Mouse (Mus musculus): Measurements from ENCODE around the gene Cryba2. TPM values are rescaled to one million over a fixed set of nuclear protein-coding genes. Genes with fewer than 3 reads are reported as not detected.

Gene Cryba2
- total and polyA plus RNA-seq, 3 experiments: not detected

DNA sequence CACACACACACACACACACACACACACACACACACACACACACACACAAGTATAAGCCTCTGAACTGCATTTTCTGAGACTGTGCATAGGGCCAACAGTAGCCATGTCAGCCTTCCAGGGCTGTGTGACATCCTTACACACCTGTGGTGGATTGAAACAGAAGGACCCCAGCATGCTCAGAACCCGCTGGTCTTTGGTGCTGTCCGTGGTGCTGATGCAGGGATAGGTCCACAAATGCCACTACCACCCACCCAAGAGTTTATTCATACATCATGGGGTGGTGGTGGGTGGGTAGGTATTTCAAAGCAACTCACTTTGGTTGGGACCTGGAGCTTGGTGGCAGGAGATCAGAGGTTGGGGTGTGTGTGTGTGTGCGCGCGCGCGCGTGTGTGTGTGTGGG is 1.4 kb downstream of the Cryba2 start:
- H3K27me3 ChIP-seq (ENCODE audit: insufficient read depth, low read length): peaks cover 12% of the 10 kb centered on the region
- no peak for TF ChIP-seq POLR2AphosphoS5 (IDR thresholded peaks at IDR 0.05; ENCODE audit: insufficient replicate concordance, low read depth, low read length)
- TF ChIP-seq CTCF (IDR thresholded peaks at IDR 0.05; ENCODE audit: low read depth, low read length): no peak
- no peak for TF ChIP-seq GATA2 (IDR thresholded peaks at IDR 0.05; ENCODE audit: borderline replicate concordance, low read depth, low read length)
- TF ChIP-seq GATA1 (IDR thresholded peaks at IDR 0.05; ENCODE audit: borderline replicate concordance, low read length): no peak
- TF ChIP-seq TAL1 (conservative IDR thresholded peaks at IDR 0.05; ENCODE audit: low read depth, low read length): no peak
- no peaks in the 10 kb centered on the region for H3K36me3 ChIP-seq (replicated peaks)
- H3K4me1 ChIP-seq (ENCODE audit: insufficient read depth, low read depth, low read length): no peaks in the 10 kb centered on the region
- no peak for ATAC-seq (ENCODE audit: extremely low read depth, insufficient number of reproducible peaks, low FRiP score, poor library complexity, severe bottlenecking)
- H3K4me3 ChIP-seq (ENCODE audit: low read depth, low read length): no peak overlapping the region
- H3K9me3 ChIP-seq (replicated peaks): no peaks in the 10 kb centered on the region
- peak; percentile 77 for DNase-seq (ENCODE audit: low spot score)

DNA sequence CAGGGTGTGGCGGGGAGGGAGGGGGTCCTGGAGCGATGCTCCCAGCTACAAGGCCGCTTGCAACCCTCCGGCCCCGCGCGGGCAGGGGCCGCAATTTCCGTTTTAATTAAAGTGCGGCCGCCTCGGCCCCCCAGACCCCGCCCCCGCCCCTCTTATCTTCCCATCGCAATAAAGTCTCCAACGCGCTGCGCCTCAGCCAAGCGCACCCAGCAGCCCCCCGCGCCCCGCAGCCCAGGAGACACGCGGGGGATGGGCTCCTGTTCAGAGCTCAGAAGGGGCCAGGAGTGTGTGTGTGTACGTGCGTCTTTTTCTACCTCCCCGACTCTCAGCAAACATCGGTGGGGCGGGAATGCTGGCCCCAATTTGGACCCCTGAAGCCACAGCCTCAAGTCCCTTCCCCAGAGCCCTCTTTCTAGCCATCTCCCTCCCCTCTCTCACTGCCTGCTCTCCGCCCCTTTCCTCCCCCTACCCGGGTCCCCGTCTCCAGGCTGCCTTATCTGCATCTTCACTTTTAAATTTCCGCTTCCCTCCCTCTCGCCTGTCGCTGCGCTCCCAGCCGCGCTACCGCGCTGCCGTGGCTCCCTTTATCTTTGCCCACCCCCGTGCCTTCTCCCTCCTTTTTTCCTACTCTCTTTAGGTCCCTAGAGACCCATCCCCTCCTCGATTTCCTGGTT is 7.4 kb downstream of the Cryba2 start, which contains the start of gene Fev:
Gene Fev (minus strand): TSS at position 51 of the 674 bp plus-strand sequence.
- DNase-seq (ENCODE audit: low spot score): no peak
- Histone ChIP-seq H3K36me3 (replicated peaks) (no peaks in the 10 kb centered on the region), H3K27me3 (ENCODE audit: insufficient read depth, low read length) (peaks cover 32% of the 10 kb centered on the region), H3K4me3 (ENCODE audit: low read depth, low read length) (no peak within 1 kb of the TSS), H3K9me3 (replicated peaks) (no peaks in the 10 kb centered on the region; the same call in 1 of the 2 replicates), H3K4me1 (ENCODE audit: insufficient read depth, low read depth, low read length) (peaks cover 10% of the 10 kb centered on the region)
- TF ChIP-seq POLR2AphosphoS5 (IDR thresholded peaks at IDR 0.05; ENCODE audit: insufficient replicate concordance, low read depth, low read length) (no peak), GATA1 (IDR thresholded peaks at IDR 0.05; ENCODE audit: borderline replicate concordance, low read length) (no peak), TAL1 (conservative IDR thresholded peaks at IDR 0.05; ENCODE audit: low read depth, low read length) (no peak)
- no peak for ATAC-seq (ENCODE audit: extremely low read depth, insufficient number of reproducible peaks, low FRiP score, poor library complexity, severe bottlenecking)

DNA sequence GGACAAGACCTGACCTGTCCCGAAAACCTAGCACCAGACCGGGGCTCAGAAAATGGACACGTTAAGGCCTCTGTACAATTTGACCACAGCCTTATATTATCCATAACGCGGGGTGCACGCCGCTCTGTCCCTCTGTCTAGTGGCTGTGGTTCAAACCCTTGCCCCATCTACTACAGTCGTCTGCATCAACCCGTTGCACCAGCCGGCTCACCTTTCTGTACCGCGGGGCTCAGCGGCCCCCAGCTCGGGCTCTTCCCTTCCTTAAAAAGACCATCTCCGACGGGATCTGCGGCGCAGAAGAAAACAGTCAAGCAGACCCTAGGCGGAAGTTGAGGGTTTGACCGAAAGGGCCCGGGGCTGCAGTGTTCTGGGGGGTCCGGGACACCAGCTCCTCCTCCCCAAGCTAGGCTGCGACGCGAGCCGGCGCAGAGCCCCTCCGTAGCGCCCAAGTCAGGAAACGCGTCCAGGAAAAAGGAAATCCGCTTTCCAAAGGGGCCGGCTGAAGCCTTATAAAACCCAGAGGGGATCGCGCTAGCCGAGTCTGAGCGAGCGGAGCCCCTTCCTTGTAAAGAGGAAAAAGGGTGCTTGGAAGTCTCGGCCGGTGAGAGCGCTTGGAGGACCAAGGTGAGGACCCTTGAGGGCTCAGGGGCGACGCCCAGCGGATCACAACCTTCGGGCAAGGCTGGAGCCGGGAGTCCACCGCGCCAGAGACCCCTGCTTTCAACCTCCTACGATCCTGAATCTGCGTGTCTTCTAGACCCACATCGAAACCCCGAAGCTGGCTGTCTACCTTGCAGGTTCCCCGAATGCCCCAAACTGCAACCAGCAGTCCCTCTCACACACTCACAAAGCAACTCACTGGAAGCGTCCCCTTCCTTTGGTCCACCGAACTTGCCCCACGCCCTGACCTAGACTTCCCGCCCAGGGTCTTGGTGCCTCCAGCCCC is 8.5 kb downstream of the Cryba2 start:
- no peaks in the 10 kb centered on the region; the same call in 1 of the 2 replicates for H3K9me3 ChIP-seq (replicated peaks)
- TF ChIP-seq TAL1 (conservative IDR thresholded peaks at IDR 0.05; ENCODE audit: low read depth, low read length) (no peak), CTCF (IDR thresholded peaks at IDR 0.05; ENCODE audit: low read depth, low read length) (no peak), POLR2AphosphoS5 (IDR thresholded peaks at IDR 0.05; ENCODE audit: insufficient replicate concordance, low read depth, low read length) (no peak), GATA2 (IDR thresholded peaks at IDR 0.05; ENCODE audit: borderline replicate concordance, low read depth, low read length) (no peak), GATA1 (IDR thresholded peaks at IDR 0.05; ENCODE audit: borderline replicate concordance, low read length) (no peak)
- no peaks in the 10 kb centered on the region for H3K36me3 ChIP-seq (replicated peaks)
- DNase-seq (ENCODE audit: low spot score) (no peak), ATAC-seq (ENCODE audit: extremely low read depth, insufficient number of reproducible peaks, low FRiP score, poor library complexity, severe bottlenecking) (no peak)
- H3K27me3 ChIP-seq (ENCODE audit: insufficient read depth, low read length): peaks cover 32% of the 10 kb centered on the region
- H3K4me1 ChIP-seq (ENCODE audit: insufficient read depth, low read depth, low read length): peaks cover 10% of the 10 kb centered on the region
- H3K4me3 ChIP-seq (ENCODE audit: low read depth, low read length): no peak overlapping the region

DNA sequence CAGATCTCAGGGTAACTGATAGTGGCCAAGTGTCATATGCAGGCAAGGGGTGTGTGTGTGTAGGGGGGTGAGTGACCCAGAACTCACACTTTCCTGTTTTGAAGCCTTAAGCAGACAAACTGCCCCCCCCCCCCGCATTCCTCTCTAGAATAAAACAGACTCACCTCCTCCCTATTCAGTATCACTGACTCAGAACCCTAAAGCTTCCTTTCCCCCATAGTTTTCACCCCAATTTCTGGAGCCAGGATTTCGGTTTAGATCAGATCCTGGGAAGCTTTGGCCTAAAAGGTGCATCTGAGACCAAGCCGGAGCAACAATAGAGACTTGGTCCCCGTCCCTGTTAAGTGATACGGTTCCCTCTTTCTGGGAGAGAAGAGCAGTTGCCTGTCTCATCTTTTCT is 9.5 kb downstream of the Cryba2 start:
- H3K4me1 ChIP-seq (ENCODE audit: insufficient read depth, low read depth, low read length): peaks cover 10% of the 10 kb centered on the region
- TF ChIP-seq POLR2AphosphoS5 (IDR thresholded peaks at IDR 0.05; ENCODE audit: insufficient replicate concordance, low read depth, low read length) (no peak), GATA1 (IDR thresholded peaks at IDR 0.05; ENCODE audit: borderline replicate concordance, low read length) (no peak), TAL1 (conservative IDR thresholded peaks at IDR 0.05; ENCODE audit: low read depth, low read length) (no peak), CTCF (IDR thresholded peaks at IDR 0.05; ENCODE audit: low read depth, low read length) (no peak), GATA2 (IDR thresholded peaks at IDR 0.05; ENCODE audit: borderline replicate concordance, low read depth, low read length) (no peak)
- DNase-seq (ENCODE audit: low spot score) (no peak), ATAC-seq (ENCODE audit: extremely low read depth, insufficient number of reproducible peaks, low FRiP score, poor library complexity, severe bottlenecking) (no peak)
- no peaks in the 10 kb centered on the region for H3K36me3 ChIP-seq (replicated peaks)
- H3K27me3 ChIP-seq (ENCODE audit: insufficient read depth, low read length): peaks cover 32% of the 10 kb centered on the region
- no peak overlapping the region for H3K4me3 ChIP-seq (ENCODE audit: low read depth, low read length)
- no peaks in the 10 kb centered on the region; the same call in 1 of the 2 replicates for H3K9me3 ChIP-seq (replicated peaks)

- Histone ChIP-seq H3K9me3 (replicated peaks) (no peaks in the 10 kb centered on the region; the same call in 1 of the 2 replicates), H3K4me1 (ENCODE audit: insufficient read depth, low read depth, low read length) (peaks cover 10% of the 10 kb centered on the region), H3K27me3 (ENCODE audit: insufficient read depth, low read length) (peaks cover 32% of the 10 kb centered on the region), H3K36me3 (replicated peaks) (no peaks in the 10 kb centered on the region), H3K4me3 (ENCODE audit: low read depth, low read length) (no peak overlapping the region)
- DNase-seq (ENCODE audit: low spot score): no peak
- no peak for TF ChIP-seq TAL1 (conservative IDR thresholded peaks at IDR 0.05; ENCODE audit: low read depth, low read length)
- TF ChIP-seq CTCF (IDR thresholded peaks at IDR 0.05; ENCODE audit: low read depth, low read length): no peak
- no peak for TF ChIP-seq GATA2 (IDR thresholded peaks at IDR 0.05; ENCODE audit: borderline replicate concordance, low read depth, low read length)
- TF ChIP-seq POLR2AphosphoS5 (IDR thresholded peaks at IDR 0.05; ENCODE audit: insufficient replicate concordance, low read depth, low read length): no peak
- TF ChIP-seq GATA1 (IDR thresholded peaks at IDR 0.05; ENCODE audit: borderline replicate concordance, low read length): no peak
- ATAC-seq (ENCODE audit: extremely low read depth, insufficient number of reproducible peaks, low FRiP score, poor library complexity, severe bottlenecking): no peak
Measured at GRCm38 (mm10) chr1:74882828-74883227, 10.1 kb downstream of the Cryba2 start.

Data from G1E (cell line).